Mouse (Mus musculus): ENCODE measurements around the gene Cdh22. TPM values are rescaled to one million over a fixed set of nuclear protein-coding genes. Genes with fewer than 3 reads are reported as not detected.

Cdh22 gene
- polyA plus RNA-seq, 1 experiment: 0.19 TPM

GRCm38 (mm10) chr2:165077055-165077454 lies 157.6 kb downstream of the Cdh22 start:
- DNase-seq: no peak
- H3K27me3 ChIP-seq (replicated peaks; ENCODE audit: control insufficient read depth, insufficient read depth, low read length): no peaks in the 10 kb centered on the region
- no peak for TF ChIP-seq POLR2A (IDR thresholded peaks at IDR 0.05; ENCODE audit: low read depth, low read length)
- no peak for TF ChIP-seq CTCF (conservative IDR thresholded peaks at IDR 0.05; ENCODE audit: insufficient read depth, insufficient read length, low read depth, low read length)

GRCm38 (mm10) chr2:165074937-165075336 lies 159.7 kb downstream of the Cdh22 start:
- H3K27ac ChIP-seq (ENCODE audit: insufficient read depth, low read depth, low read length): no peak overlapping the region
- no peaks in the 10 kb centered on the region for H3K4me1 ChIP-seq (ENCODE audit: control insufficient read depth, insufficient read depth, low read length)
- no peak overlapping the region for H3K4me3 ChIP-seq (ENCODE audit: insufficient read depth, low read depth, low read length)
- no peaks in the 10 kb centered on the region for H3K36me3 ChIP-seq (ENCODE audit: control insufficient read depth, insufficient read depth, low read length)
- peak; percentile 99; the same call in 1 of the 2 replicates for TF ChIP-seq CTCF (conservative IDR thresholded peaks at IDR 0.05; ENCODE audit: insufficient read depth, insufficient read length, low read depth, low read length)
- no peak for TF ChIP-seq POLR2A (IDR thresholded peaks at IDR 0.05; ENCODE audit: low read depth, low read length)
- 44% methylated on average over 2 of the region's 2 CpGs for WGBS
- peak; percentile 78 for DNase-seq
- H3K27me3 ChIP-seq (replicated peaks; ENCODE audit: control insufficient read depth, insufficient read depth, low read length): no peaks in the 10 kb centered on the region

More at GRCm38 (mm10) chr2:165077055-165077454, 157.6 kb downstream of the Cdh22 start:
- H3K4me3 ChIP-seq (ENCODE audit: insufficient read depth, low read depth, low read length): no peak overlapping the region
- H3K27ac ChIP-seq (ENCODE audit: insufficient read depth, low read depth, low read length): no peak overlapping the region
- no peaks in the 10 kb centered on the region for H3K36me3 ChIP-seq (ENCODE audit: control insufficient read depth, insufficient read depth, low read length)
- no peaks in the 10 kb centered on the region for H3K4me1 ChIP-seq (ENCODE audit: control insufficient read depth, insufficient read depth, low read length)
- 8% methylated on average over 9 of the region's 9 CpGs for WGBS

DNA sequence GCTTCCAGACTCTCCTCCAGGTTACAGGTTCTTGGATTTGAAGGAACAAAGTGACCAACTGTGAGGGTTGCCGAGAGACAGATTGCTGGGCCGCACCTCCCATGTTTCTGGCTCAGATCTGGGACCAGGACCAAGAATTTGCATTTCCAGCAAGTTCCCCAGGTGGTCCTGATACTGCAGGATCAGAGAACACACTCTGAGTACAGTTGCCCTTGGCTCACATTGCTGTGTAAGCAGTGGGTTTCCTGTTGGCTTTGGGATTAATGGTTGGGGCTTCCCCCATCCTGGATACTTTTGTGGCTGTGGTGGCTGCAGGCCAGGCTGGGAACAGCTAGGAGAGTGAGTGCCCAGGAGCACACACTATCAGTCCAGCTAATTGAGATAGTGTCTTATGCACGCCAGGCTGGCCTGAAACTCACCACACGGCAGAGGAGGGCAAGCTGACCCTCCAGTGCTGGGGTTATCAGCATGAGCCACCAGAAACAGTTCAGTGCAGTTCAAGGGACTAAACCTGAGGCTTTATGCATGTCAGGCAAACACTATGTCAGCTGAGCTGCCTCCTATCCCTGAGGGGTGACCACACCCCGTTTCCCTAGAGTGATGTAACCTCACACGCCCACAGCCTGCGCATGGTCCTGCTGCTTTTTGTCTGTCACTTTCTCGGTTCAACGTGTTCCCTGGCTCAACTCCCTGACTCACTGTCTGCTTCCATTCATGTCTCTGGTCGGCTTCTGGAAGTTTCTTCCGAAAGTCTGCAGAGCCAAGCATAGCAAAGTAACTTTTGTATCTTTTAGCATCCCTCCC lies 160.4 kb downstream of the Cdh22 start:
- WGBS: 37% methylated on average over 11 of the region's 11 CpGs
- Histone ChIP-seq H3K4me3 (ENCODE audit: insufficient read depth, low read depth, low read length) (no peak overlapping the region), H3K4me1 (ENCODE audit: control insufficient read depth, insufficient read depth, low read length) (no peaks in the 10 kb centered on the region), H3K36me3 (ENCODE audit: control insufficient read depth, insufficient read depth, low read length) (no peaks in the 10 kb centered on the region), H3K27ac (ENCODE audit: insufficient read depth, low read depth, low read length) (no peak overlapping the region), H3K27me3 (replicated peaks; ENCODE audit: control insufficient read depth, insufficient read depth, low read length) (no peaks in the 10 kb centered on the region)
- TF ChIP-seq POLR2A (IDR thresholded peaks at IDR 0.05; ENCODE audit: low read depth, low read length) (no peak), CTCF (conservative IDR thresholded peaks at IDR 0.05; ENCODE audit: insufficient read depth, insufficient read length, low read depth, low read length) (no peak)
- DNase-seq: no peak

DNA sequence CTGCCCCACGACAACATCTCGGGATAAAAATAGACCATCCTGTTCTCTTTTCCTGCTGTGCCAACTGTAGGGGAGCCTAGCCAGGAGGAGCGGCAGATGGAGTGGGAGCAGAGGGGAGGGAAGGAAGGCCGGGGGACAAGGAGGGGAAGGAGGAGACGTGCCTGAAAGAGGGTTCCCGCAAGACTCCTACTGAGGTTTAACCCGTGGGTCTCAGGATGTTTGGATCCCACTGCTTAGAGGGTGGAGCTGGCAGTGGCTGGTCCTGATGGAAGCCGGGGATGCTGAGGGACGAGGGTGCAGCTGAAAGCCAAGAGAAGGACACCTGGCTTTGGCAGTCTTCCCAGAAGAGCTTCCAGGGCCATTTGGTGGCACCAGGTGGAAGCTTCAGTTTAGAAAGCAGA lies 161.3 kb downstream of the Cdh22 start:
- TF ChIP-seq CTCF (conservative IDR thresholded peaks at IDR 0.05; ENCODE audit: insufficient read depth, insufficient read length, low read depth, low read length) (no peak), POLR2A (IDR thresholded peaks at IDR 0.05; ENCODE audit: low read depth, low read length) (no peak)
- no peak overlapping the region for H3K27ac ChIP-seq (ENCODE audit: insufficient read depth, low read depth, low read length)
- H3K27me3 ChIP-seq (replicated peaks; ENCODE audit: control insufficient read depth, insufficient read depth, low read length): no peaks in the 10 kb centered on the region
- WGBS: 15% methylated on average over 9 of the region's 9 CpGs
- DNase-seq: no peak
- no peaks in the 10 kb centered on the region for H3K36me3 ChIP-seq (ENCODE audit: control insufficient read depth, insufficient read depth, low read length)
- no peaks in the 10 kb centered on the region for H3K4me1 ChIP-seq (ENCODE audit: control insufficient read depth, insufficient read depth, low read length)
- no peak overlapping the region for H3K4me3 ChIP-seq (ENCODE audit: insufficient read depth, low read depth, low read length)

GRCm38 (mm10) chr2:165070096-165070816 lies 164.4 kb downstream of the Cdh22 start:
- Histone ChIP-seq H3K27ac (ENCODE audit: insufficient read depth, low read depth, low read length) (no peak overlapping the region), H3K4me1 (ENCODE audit: control insufficient read depth, insufficient read depth, low read length) (no peaks in the 10 kb centered on the region), H3K4me3 (ENCODE audit: insufficient read depth, low read depth, low read length) (no peak overlapping the region), H3K36me3 (ENCODE audit: control insufficient read depth, insufficient read depth, low read length) (no peaks in the 10 kb centered on the region), H3K27me3 (replicated peaks; ENCODE audit: control insufficient read depth, insufficient read depth, low read length) (no peaks in the 10 kb centered on the region)
- TF ChIP-seq CTCF (conservative IDR thresholded peaks at IDR 0.05; ENCODE audit: insufficient read depth, insufficient read length, low read depth, low read length) (peak; percentile 66), POLR2A (IDR thresholded peaks at IDR 0.05; ENCODE audit: low read depth, low read length) (no peak)
- peak; percentile 58 for DNase-seq
- WGBS: 27% methylated on average over 23 of the region's 23 CpGs

DNA sequence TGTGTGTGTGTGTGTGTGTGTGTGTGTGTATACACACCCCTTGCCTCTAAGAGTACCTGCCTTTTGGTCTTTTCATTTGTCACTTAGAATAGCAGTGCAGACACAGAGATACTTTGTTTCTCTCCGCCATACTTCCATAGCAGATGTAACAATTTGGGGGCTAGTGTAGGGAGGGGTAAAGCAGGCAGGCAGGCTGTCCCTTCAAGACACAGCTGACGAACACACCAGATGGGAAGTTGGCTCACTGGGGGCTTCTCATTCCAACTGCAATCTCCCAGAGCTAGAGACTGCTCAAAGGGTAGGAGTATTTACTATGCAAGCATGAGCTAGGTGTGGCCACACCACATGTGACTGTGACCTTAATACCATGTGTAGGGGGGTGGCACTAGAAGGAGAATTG lies 165.8 kb downstream of the Cdh22 start:
- no peak for DNase-seq
- 89% methylated on average over 2 of the region's 2 CpGs for WGBS
- H3K36me3 ChIP-seq (ENCODE audit: control insufficient read depth, insufficient read depth, low read length): no peaks in the 10 kb centered on the region
- no peaks in the 10 kb centered on the region for H3K4me1 ChIP-seq (ENCODE audit: control insufficient read depth, insufficient read depth, low read length)
- no peaks in the 10 kb centered on the region for H3K27me3 ChIP-seq (replicated peaks; ENCODE audit: control insufficient read depth, insufficient read depth, low read length)
- no peak for TF ChIP-seq POLR2A (IDR thresholded peaks at IDR 0.05; ENCODE audit: low read depth, low read length)
- H3K27ac ChIP-seq (ENCODE audit: insufficient read depth, low read depth, low read length): no peak overlapping the region
- H3K4me3 ChIP-seq (ENCODE audit: insufficient read depth, low read depth, low read length): no peak overlapping the region

DNA sequence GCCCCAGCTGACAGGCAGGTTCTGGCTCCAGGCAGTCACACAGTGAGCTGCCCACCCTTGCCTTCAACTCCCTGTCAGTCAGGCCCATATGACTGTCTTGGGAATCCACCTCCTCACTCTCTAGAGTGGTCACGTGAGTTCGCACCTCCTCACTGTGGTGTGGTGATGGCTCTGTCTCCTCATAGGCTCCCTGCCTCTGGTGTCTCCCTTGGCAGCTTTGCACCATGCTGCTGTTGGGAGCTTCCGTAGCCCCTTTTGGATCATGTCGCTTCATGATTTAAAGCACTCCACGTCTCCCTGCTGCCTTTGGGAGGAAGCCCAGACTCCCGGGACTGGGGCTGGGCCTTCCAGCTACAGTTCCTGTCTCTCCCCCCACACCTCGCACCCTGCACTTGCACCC lies 170.2 kb downstream of the Cdh22 start:
- 35% methylated on average over 7 of the region's 7 CpGs for WGBS
- peak; percentile 16 for DNase-seq

More for the DNA sequence above, 170.2 kb downstream of the Cdh22 start:
- H3K27me3 ChIP-seq (replicated peaks; ENCODE audit: control insufficient read depth, insufficient read depth, low read length): no peaks in the 10 kb centered on the region
- TF ChIP-seq POLR2A (IDR thresholded peaks at IDR 0.05; ENCODE audit: low read depth, low read length) (no peak), CTCF (conservative IDR thresholded peaks at IDR 0.05; ENCODE audit: insufficient read depth, insufficient read length, low read depth, low read length) (no peak)
- no peak overlapping the region for H3K4me3 ChIP-seq (ENCODE audit: insufficient read depth, low read depth, low read length)
- no peaks in the 10 kb centered on the region for H3K4me1 ChIP-seq (ENCODE audit: control insufficient read depth, insufficient read depth, low read length)
- H3K27ac ChIP-seq (ENCODE audit: insufficient read depth, low read depth, low read length): no peak overlapping the region
- H3K36me3 ChIP-seq (ENCODE audit: control insufficient read depth, insufficient read depth, low read length): no peaks in the 10 kb centered on the region

Measured in kidney, adult 2 months (tissue).